Mouse (Mus musculus) heart, embryonic 16.5 days (tissue): ENCODE measurements around the gene Slc38a8. TPM values are rescaled to one million over a fixed set of nuclear protein-coding genes. Genes with fewer than 3 reads are reported as not detected.

Experiments
- ATAC-seq: fragments of 200-750 bp; cut with Nextera tagmentation; replicated peaks from 2 replicates; pipeline ENCODE4 v1.8.0; 2017; ENCODE audit warnings: moderate number of reproducible peaks; ENCODE audit not compliant: insufficient read depth, low FRiP score; ENCODE audit errors: extremely low read depth
- H3K27ac ChIP-seq: fragments of 300-500 bp; sonication (generic); 2 replicates; pipeline ENCODE4 v1.5.1; 2014; ENCODE audit warnings: mild to moderate bottlenecking, low read length, control low read depth, moderate library complexity
- H3K27me3 ChIP-seq: fragments of 300-500 bp; sonication (generic); 2 replicates; pipeline ENCODE4 v1.6.1; 2014; ENCODE audit warnings: low read length, mixed read lengths; ENCODE audit not compliant: control insufficient read depth, insufficient read depth
- H3K36me3 ChIP-seq: fragments of 300-500 bp; sonication (generic); 2 replicates; pipeline ENCODE4 v1.6.1; 2014; ENCODE audit not compliant: control insufficient read depth, insufficient read depth
- H3K4me1 ChIP-seq: fragments of 300-500 bp; sonication (generic); 2 replicates; pipeline ENCODE4 v1.6.1; 2014; ENCODE audit warnings: low read length, mixed read lengths; ENCODE audit not compliant: control insufficient read depth, insufficient read depth
- H3K4me2 ChIP-seq: fragments of 300-500 bp; sonication (generic); 2 replicates; pipeline ENCODE4 v1.6.1; 2014; ENCODE audit warnings: low read depth, mild to moderate bottlenecking, control low read depth, low read length
- H3K4me3 ChIP-seq: fragments of 300-500 bp; sonication (generic); 2 replicates; pipeline ENCODE4 v1.5.1; 2014; ENCODE audit warnings: mild to moderate bottlenecking, control low read depth, low read length
- H3K9ac ChIP-seq: fragments of 300-500 bp; sonication (generic); 2 replicates; pipeline ENCODE4 v1.6.1; 2014; ENCODE audit warnings: low read length, control low read depth
- H3K9me3 ChIP-seq: fragments of 300-500 bp; sonication (generic); replicated peaks from 2 replicates; pipeline ENCODE4 v1.6.1; 2016; ENCODE audit warnings: low read length; ENCODE audit not compliant: control insufficient read depth
- WGBS: fragments of 180-500 bp; shearing (Covaris S2); extraction: QIAGEN DNeasy Blood & Tissue Kit; methylation state at CpG from one replicate; pipeline ENCODE4 v1.1.7; 2014; 5-methylcytosine and 5-hydroxymethylcytosine counted together
- polyA plus RNA-seq: library from polyadenylated mRNA; unstranded; fragments of >200 nt; fragmentation: Nextera tagmentation; extraction: Ambion mirVana; gene quantifications from 2 replicates; pipeline ENCODE4 v1.2.1, GENCODE M21; 2015

Gene Slc38a8
- polyA plus RNA-seq, 1 experiment from 2014 or later: not detected

- no peak for ATAC-seq
- Histone ChIP-seq H3K4me2 (no peak overlapping the region), H3K27ac (no peak overlapping the region), H3K27me3 (peaks cover 5% of the 10 kb centered on the region; the same call in 1 of the 2 replicates), H3K9me3 (no peaks in the 10 kb centered on the region), H3K9ac (no peak overlapping the region), H3K4me1 (no peaks in the 10 kb centered on the region), H3K4me3 (no peak overlapping the region), H3K36me3 (peaks cover 11% of the 10 kb centered on the region)
- WGBS: 62% methylated on average over 10 of the region's 10 CpGs
Observed at GRCm38 (mm10) chr8:119503191-119503767, 1.8 kb upstream of the Slc38a8 start.

DNA sequence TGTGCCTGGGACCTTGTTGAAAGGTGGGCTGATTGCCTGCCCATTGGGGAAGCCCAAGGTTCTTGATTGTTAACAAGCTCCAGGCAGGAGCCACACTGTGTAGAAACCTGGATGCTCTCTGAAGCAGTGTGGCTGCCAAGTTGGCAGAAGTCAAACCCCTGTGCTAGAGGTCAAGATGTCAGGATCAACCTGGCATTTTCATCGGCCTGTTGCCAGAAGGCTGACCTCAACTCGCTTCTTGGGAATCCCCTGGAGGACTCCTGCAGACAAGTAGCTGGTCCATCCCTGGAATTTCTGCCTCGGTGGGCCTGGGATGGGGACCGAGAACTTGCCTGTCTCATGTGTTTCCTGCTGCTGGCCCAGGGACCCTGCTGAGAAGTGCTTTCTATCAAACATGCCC, 613 bp upstream of the Slc38a8 start:
- Histone ChIP-seq H3K27ac (no peak overlapping the region), H3K4me3 (no peak overlapping the region), H3K4me1 (no peaks in the 10 kb centered on the region), H3K4me2 (no peak overlapping the region), H3K9ac (no peak overlapping the region), H3K36me3 (peaks cover 1% of the 10 kb centered on the region), H3K9me3 (no peaks in the 10 kb centered on the region), H3K27me3 (peaks cover 5% of the 10 kb centered on the region; the same call in 1 of the 2 replicates)
- no peak for ATAC-seq
- WGBS: 40% methylated on average over 4 of the region's 4 CpGs

- Histone ChIP-seq H3K4me2 (no peak overlapping the region), H3K27ac (no peak overlapping the region), H3K4me1 (no peaks in the 10 kb centered on the region), H3K9me3 (no peaks in the 10 kb centered on the region), H3K27me3 (peaks cover 5% of the 10 kb centered on the region; the same call in 1 of the 2 replicates), H3K36me3 (no peaks in the 10 kb centered on the region), H3K4me3 (no peak overlapping the region), H3K9ac (no peak overlapping the region)
- 86% methylated on average over 2 of the region's 2 CpGs for WGBS
- no peak for ATAC-seq
Observed at GRCm38 (mm10) chr8:119499836-119500235, 1.7 kb downstream of the Slc38a8 start.

- Histone ChIP-seq H3K4me1 (no peaks in the 10 kb centered on the region), H3K9ac (no peak overlapping the region), H3K4me3 (no peak overlapping the region), H3K27ac (no peak overlapping the region), H3K36me3 (no peaks in the 10 kb centered on the region), H3K9me3 (no peaks in the 10 kb centered on the region), H3K4me2 (no peak overlapping the region), H3K27me3 (peaks cover 11% of the 10 kb centered on the region)
- 20% methylated on average over 6 of the region's 6 CpGs for WGBS
- ATAC-seq: no peak
Observed at GRCm38 (mm10) chr8:119496848-119497247, 4.7 kb downstream of the Slc38a8 start.

DNA sequence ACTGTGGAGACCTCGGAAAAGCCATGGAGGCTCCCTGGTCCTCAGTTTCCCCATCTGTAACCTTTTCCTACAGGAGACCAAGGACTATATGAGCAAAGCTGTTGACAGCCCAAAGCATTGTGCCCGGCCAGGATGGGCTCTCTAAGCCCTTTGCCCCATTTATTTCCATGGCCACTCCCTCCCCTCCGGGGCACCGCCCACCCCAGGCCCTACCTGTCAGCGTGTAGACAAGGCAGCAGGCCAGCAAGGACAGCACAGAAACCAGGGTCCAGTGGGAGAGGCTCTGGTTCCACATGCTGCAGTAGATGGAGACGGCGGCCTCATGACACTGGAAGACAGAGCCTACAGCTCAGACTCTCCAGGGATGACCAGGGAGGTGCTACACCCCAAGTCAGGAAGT, 14.4 kb downstream of the Slc38a8 start:
- Histone ChIP-seq H3K4me3 (no peak overlapping the region), H3K4me2 (no peak overlapping the region), H3K27ac (no peak overlapping the region), H3K4me1 (peaks cover 12% of the 10 kb centered on the region), H3K9me3 (no peaks in the 10 kb centered on the region), H3K27me3 (no peaks in the 10 kb centered on the region), H3K9ac (no peak overlapping the region), H3K36me3 (no peaks in the 10 kb centered on the region)
- ATAC-seq: no peak
- 70% methylated on average over 7 of the region's 7 CpGs for WGBS

DNA sequence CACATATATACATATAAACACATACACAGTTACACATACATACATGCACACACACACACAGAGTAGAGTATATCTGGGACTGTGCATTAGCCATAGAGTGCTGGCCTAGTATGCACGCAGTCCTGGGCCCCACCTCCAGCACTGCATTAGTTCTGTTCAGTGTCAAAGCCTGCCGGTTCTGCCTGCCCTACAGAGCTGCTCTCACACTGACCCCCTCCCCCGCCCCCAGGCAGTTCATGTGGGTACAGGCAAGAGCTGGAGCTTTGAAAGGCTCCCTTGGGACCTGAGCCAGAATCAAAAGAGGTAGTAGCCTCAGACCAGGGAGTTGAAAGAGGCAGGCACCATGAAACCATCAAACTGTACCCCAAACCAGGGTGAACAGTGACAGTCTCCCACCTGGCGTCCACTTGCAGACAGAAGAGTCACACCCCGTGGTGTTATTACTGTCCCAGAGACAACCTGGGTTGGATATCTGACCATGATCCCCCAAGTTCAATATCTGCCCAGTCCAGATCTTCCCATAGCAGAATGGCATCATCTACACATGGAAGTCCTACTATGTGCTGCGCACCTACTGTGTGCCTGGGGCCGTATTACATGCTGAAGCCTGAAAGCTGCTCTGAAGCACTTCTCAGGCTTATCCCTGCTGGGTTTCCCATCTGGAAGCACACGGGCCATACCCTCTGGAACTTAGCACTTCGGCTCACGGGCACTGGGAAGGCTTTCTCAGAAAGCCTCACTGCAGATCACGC, 17.2 kb downstream of the Slc38a8 start:
- Histone ChIP-seq H3K4me3 (no peak overlapping the region), H3K9ac (no peak overlapping the region), H3K4me2 (no peak overlapping the region), H3K27me3 (no peaks in the 10 kb centered on the region), H3K4me1 (no peaks in the 10 kb centered on the region), H3K36me3 (no peaks in the 10 kb centered on the region), H3K27ac (no peak overlapping the region), H3K9me3 (no peaks in the 10 kb centered on the region)
- ATAC-seq: no peak
- 75% methylated on average over 11 of the region's 11 CpGs for WGBS

DNA sequence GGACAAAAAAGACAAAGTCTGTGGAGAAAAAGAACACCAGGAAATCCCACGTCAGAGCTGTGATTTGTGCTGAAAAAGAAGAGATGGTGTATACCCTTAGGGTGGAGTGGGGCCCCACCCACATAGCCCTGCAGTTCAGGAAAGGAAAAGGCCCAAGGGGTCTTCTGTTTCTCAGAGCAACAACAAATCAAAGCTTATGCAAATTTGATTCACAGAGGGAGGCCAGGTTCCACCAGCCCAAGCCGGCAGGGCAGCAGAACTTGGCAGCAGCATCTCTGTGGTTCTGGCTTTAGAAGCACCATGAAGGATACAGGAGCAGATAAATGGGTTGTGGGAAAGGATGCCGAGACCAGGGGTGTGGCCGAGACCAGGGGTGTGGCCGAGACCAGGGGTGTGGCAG, 22.8 kb downstream of the Slc38a8 start:
- Histone ChIP-seq H3K4me3 (no peak overlapping the region), H3K27ac (no peak overlapping the region), H3K9ac (no peak overlapping the region), H3K4me1 (no peaks in the 10 kb centered on the region), H3K4me2 (no peak overlapping the region), H3K36me3 (no peaks in the 10 kb centered on the region), H3K9me3 (no peaks in the 10 kb centered on the region), H3K27me3 (no peaks in the 10 kb centered on the region)
- ATAC-seq: no peak
- 36% methylated on average over 5 of the region's 5 CpGs for WGBS

GRCm38 (mm10) chr8:119468091-119468490, 33.4 kb downstream of the Slc38a8 start:
- 83% methylated on average over 8 of the region's 8 CpGs for WGBS
- H3K27ac ChIP-seq: no peak overlapping the region
- no peak overlapping the region for H3K4me3 ChIP-seq
- peaks cover 7% of the 10 kb centered on the region for H3K4me1 ChIP-seq
- ATAC-seq: no peak
- no peaks in the 10 kb centered on the region for H3K36me3 ChIP-seq
- no peaks in the 10 kb centered on the region for H3K9me3 ChIP-seq
- H3K9ac ChIP-seq: no peak overlapping the region
- peaks cover 6% of the 10 kb centered on the region; the same call in 1 of the 2 replicates for H3K27me3 ChIP-seq
- no peak overlapping the region for H3K4me2 ChIP-seq

DNA sequence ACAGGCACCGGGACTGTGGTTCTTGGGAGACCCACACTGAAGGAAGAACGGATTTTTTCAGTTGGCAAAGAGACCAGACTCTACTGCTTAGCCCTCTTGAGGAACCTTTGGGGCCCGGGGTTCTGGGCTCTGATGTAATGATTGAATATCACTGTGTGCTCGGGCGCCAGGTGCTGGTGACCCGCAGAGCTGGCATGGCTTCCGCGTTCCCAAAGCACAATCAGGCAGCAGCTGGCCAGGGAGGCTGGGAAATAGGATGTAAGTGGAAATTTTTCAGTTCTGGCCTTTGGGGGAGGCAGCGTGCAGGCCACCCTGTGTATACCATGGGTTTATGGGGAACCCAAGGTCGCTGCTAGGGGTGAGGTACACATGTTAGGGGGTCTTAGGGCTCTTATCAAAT, 34.7 kb downstream of the Slc38a8 start:
- no peak for ATAC-seq
- 75% methylated on average over 10 of the region's 10 CpGs for WGBS
- no peak overlapping the region for H3K9ac ChIP-seq
- peaks cover 6% of the 10 kb centered on the region; the same call in 1 of the 2 replicates for H3K27me3 ChIP-seq
- H3K36me3 ChIP-seq: no peaks in the 10 kb centered on the region
- no peak overlapping the region for H3K27ac ChIP-seq
- H3K4me3 ChIP-seq: no peak overlapping the region
- peaks cover 7% of the 10 kb centered on the region for H3K4me1 ChIP-seq
- H3K4me2 ChIP-seq: no peak overlapping the region
- H3K9me3 ChIP-seq: no peaks in the 10 kb centered on the region
